Mouse (Mus musculus): ENCODE results near the gene Cytl1.

- no peak for TF ChIP-seq CTCF (IDR thresholded peaks at IDR 0.05; ENCODE audit: low read depth)
- TF ChIP-seq EP300 (IDR thresholded peaks at IDR 0.05; ENCODE audit: low read depth): no peak
These were observed 26.7 kb downstream of the Cytl1 start for GRCm38 (mm10) chr5:37762046-37762445.

Measured in liver, postnatal 0 days (tissue).